Mouse (Mus musculus) embryonic facial prominence, embryonic 10.5 days (tissue): ENCODE results near the gene Rsg1. TPM values are rescaled to one million over a fixed set of nuclear protein-coding genes. Genes with fewer than 3 reads are reported as not detected.

Experiments
- DNase-seq: peaks from one replicate; pipeline ENCODE4 v3.0.0-alpha.2; 2017; ENCODE audit warnings: low spot score
- H3K27ac ChIP-seq: fragments of 300-500 bp; sonication (generic); replicated peaks from 2 replicates; pipeline ENCODE4 v1.5.1; 2016; ENCODE audit warnings: mild to moderate bottlenecking
- H3K27me3 ChIP-seq: fragments of 300-500 bp; sonication (generic); replicated peaks from 2 replicates; pipeline ENCODE4 v1.6.1; 2016; ENCODE audit warnings: low read depth, mild to moderate bottlenecking; ENCODE audit not compliant: poor library complexity, severe bottlenecking
- H3K36me3 ChIP-seq: fragments of 300-500 bp; sonication (generic); replicated peaks from 2 replicates; pipeline ENCODE4 v1.6.1; 2016; ENCODE audit warnings: mild to moderate bottlenecking, moderate library complexity
- H3K4me1 ChIP-seq: fragments of 300-500 bp; sonication (generic); 2 replicates; pipeline ENCODE4 v1.6.1; 2016
- H3K4me3 ChIP-seq: fragments of 300-500 bp; sonication (generic); 2 replicates; pipeline ENCODE4 v1.5.1; 2016; ENCODE audit warnings: mild to moderate bottlenecking, moderate library complexity
- H3K9me3 ChIP-seq: fragments of 300-500 bp; sonication (generic); 2 replicates; pipeline ENCODE4 v1.6.1; 2016; ENCODE audit warnings: mild to moderate bottlenecking
- WGBS: fragments of 180-500 bp; shearing (Covaris S2); methylation state at CpG from one replicate; pipeline ENCODE4 v1.1.7; 2016; 5-methylcytosine and 5-hydroxymethylcytosine counted together
- polyA plus RNA-seq: library from polyadenylated mRNA; unstranded; fragments of >200 nt; fragmentation: Nextera tagmentation; extraction: Ambion mirVana; gene quantifications from 2 replicates; pipeline ENCODE4 v1.2.1, GENCODE M21; 2016

The Rsg1 gene
- polyA plus RNA-seq, 1 experiment from 2014 or later, result 8.5 TPM

- Histone ChIP-seq H3K36me3 (peaks cover 71% of the 10 kb centered on the region), H3K27ac (no peak overlapping the region), H3K4me1 (peaks cover 13% of the 10 kb centered on the region), H3K4me3 (no peak overlapping the region), H3K9me3 (no peaks in the 10 kb centered on the region), H3K27me3 (no peaks in the 10 kb centered on the region)
- 89% methylated on average over 7 of the region's 7 CpGs for WGBS
- DNase-seq, result no peak
Measured at GRCm38 (mm10) chr4:141191294-141191693, 22.5 kb upstream of the Rsg1 start.

GRCm38 (mm10) chr4:141194553-141194952 is 19.2 kb upstream of the Rsg1 start:
- Histone ChIP-seq H3K27ac (no peak overlapping the region), H3K36me3 (peaks cover 98% of the 10 kb centered on the region), H3K27me3 (no peaks in the 10 kb centered on the region), H3K9me3 (peaks cover 7% of the 10 kb centered on the region; the same call in 1 of the 2 replicates), H3K4me3 (no peak overlapping the region), H3K4me1 (no peaks in the 10 kb centered on the region)
- 94% methylated on average over 6 of the region's 6 CpGs for WGBS
- DNase-seq, result no peak

- H3K27me3 ChIP-seq, result no peaks in the 10 kb centered on the region
- H3K36me3 ChIP-seq, result peaks cover 100% of the 10 kb centered on the region
- DNase-seq, result no peak
- H3K27ac ChIP-seq, result no peak overlapping the region
- no peaks in the 10 kb centered on the region for H3K4me1 ChIP-seq
- peaks cover 7% of the 10 kb centered on the region; the same call in 1 of the 2 replicates for H3K9me3 ChIP-seq
- no peak overlapping the region for H3K4me3 ChIP-seq
- 94% methylated on average over 13 of the region's 13 CpGs for WGBS
Measured at GRCm38 (mm10) chr4:141196981-141197685, 16.6 kb upstream of the Rsg1 start.

GRCm38 (mm10) chr4:141197686-141198035 is 16.1 kb upstream of the Rsg1 start:
- H3K9me3 ChIP-seq, result peaks cover 7% of the 10 kb centered on the region; the same call in 1 of the 2 replicates
- 98% methylated on average over 13 of the region's 13 CpGs for WGBS
- no peak overlapping the region for H3K4me3 ChIP-seq
- no peaks in the 10 kb centered on the region for H3K27me3 ChIP-seq
- no peaks in the 10 kb centered on the region for H3K4me1 ChIP-seq
- no peak overlapping the region for H3K27ac ChIP-seq
- no peak for DNase-seq
- peaks cover 100% of the 10 kb centered on the region for H3K36me3 ChIP-seq

GRCm38 (mm10) chr4:141200906-141201305 is 12.8 kb upstream of the Rsg1 start:
- Histone ChIP-seq H3K36me3 (peaks cover 99% of the 10 kb centered on the region), H3K4me1 (no peaks in the 10 kb centered on the region), H3K27me3 (no peaks in the 10 kb centered on the region), H3K4me3 (no peak overlapping the region), H3K27ac (no peak overlapping the region), H3K9me3 (peaks cover 7% of the 10 kb centered on the region; the same call in 1 of the 2 replicates)
- 85% methylated on average over 11 of the region's 11 CpGs for WGBS
- DNase-seq, result no peak

GRCm38 (mm10) chr4:141202192-141202591 is 11.6 kb upstream of the Rsg1 start:
- Histone ChIP-seq H3K27ac (no peak overlapping the region), H3K36me3 (peaks cover 96% of the 10 kb centered on the region), H3K4me1 (no peaks in the 10 kb centered on the region), H3K27me3 (no peaks in the 10 kb centered on the region), H3K9me3 (peaks cover 5% of the 10 kb centered on the region; the same call in 1 of the 2 replicates), H3K4me3 (no peak overlapping the region)
- WGBS, result 91% methylated on average over 6 of the region's 6 CpGs
- no peak for DNase-seq

GRCm38 (mm10) chr4:141204580-141205061 is 9.1 kb upstream of the Rsg1 start:
- no peaks in the 10 kb centered on the region for H3K27me3 ChIP-seq
- peaks cover 74% of the 10 kb centered on the region for H3K36me3 ChIP-seq
- DNase-seq, result peak; percentile 20
- H3K4me3 ChIP-seq, result no peak overlapping the region
- no peaks in the 10 kb centered on the region for H3K4me1 ChIP-seq
- H3K9me3 ChIP-seq, result no peaks in the 10 kb centered on the region
- H3K27ac ChIP-seq, result no peak overlapping the region
- WGBS, result 82% methylated on average over 4 of the region's 4 CpGs

- Histone ChIP-seq H3K4me1 (peaks cover 8% of the 10 kb centered on the region; the same call in 1 of the 2 replicates), H3K27me3 (no peaks in the 10 kb centered on the region), H3K27ac (no peak overlapping the region), H3K4me3 (no peak overlapping the region), H3K36me3 (peaks cover 50% of the 10 kb centered on the region), H3K9me3 (no peaks in the 10 kb centered on the region)
- DNase-seq, result no peak
- 92% methylated on average over 5 of the region's 5 CpGs for WGBS
Measured at GRCm38 (mm10) chr4:141207081-141207480, 6.7 kb upstream of the Rsg1 start.

- Histone ChIP-seq H3K27me3 (no peaks in the 10 kb centered on the region), H3K27ac (peak overlapping the region; percentile 65), H3K4me3 (peak overlapping the region; percentile 47), H3K36me3 (peaks cover 14% of the 10 kb centered on the region), H3K4me1 (peaks cover 32% of the 10 kb centered on the region), H3K9me3 (no peaks in the 10 kb centered on the region)
- WGBS, result 68% methylated on average over 14 of the region's 14 CpGs
- peak; percentile 30 for DNase-seq
Measured at GRCm38 (mm10) chr4:141210524-141211219, 3.1 kb upstream of the Rsg1 start.

- H3K27me3 ChIP-seq, result no peaks in the 10 kb centered on the region
- H3K36me3 ChIP-seq, result peaks cover 8% of the 10 kb centered on the region
- no peak overlapping the region for H3K4me3 ChIP-seq
- DNase-seq, result no peak
- H3K4me1 ChIP-seq, result peaks cover 32% of the 10 kb centered on the region
- no peak overlapping the region for H3K27ac ChIP-seq
- 93% methylated on average over 4 of the region's 4 CpGs for WGBS
- H3K9me3 ChIP-seq, result no peaks in the 10 kb centered on the region
Measured at GRCm38 (mm10) chr4:141211646-141212045, 2.1 kb upstream of the Rsg1 start.

- peak overlapping the region; percentile 72; the same call in 1 of the 2 replicates for H3K4me3 ChIP-seq
- 81% methylated on average over 9 of the region's 9 CpGs for WGBS
- DNase-seq, result no peak
- peak overlapping the region; percentile 85 for H3K27ac ChIP-seq
- H3K4me1 ChIP-seq, result peaks cover 32% of the 10 kb centered on the region
- H3K36me3 ChIP-seq, result peaks cover 3% of the 10 kb centered on the region; the same call in 1 of the 2 replicates
- H3K27me3 ChIP-seq, result no peaks in the 10 kb centered on the region
- no peaks in the 10 kb centered on the region for H3K9me3 ChIP-seq
Measured at GRCm38 (mm10) chr4:141212892-141213291, 864 bp upstream of the Rsg1 start.

- Histone ChIP-seq H3K4me1 (peaks cover 32% of the 10 kb centered on the region), H3K36me3 (peaks cover 8% of the 10 kb centered on the region), H3K4me3 (peak overlapping the region; percentile 72), H3K9me3 (no peaks in the 10 kb centered on the region), H3K27me3 (no peaks in the 10 kb centered on the region), H3K27ac (peak overlapping the region; percentile 85)
- WGBS, result 48% methylated on average over 2 of the region's 2 CpGs
- DNase-seq, result no peak
Measured at GRCm38 (mm10) chr4:141213342-141213741, 414 bp upstream of the Rsg1 start.
